Mouse (Mus musculus) embryonic facial prominence, embryonic 14.5 days (tissue): ENCODE measurements at regions not wholly inside any gene's neighbourhood (a gene's known extent, or its start where the extent isn't known, plus 50 kb on each side); places are given as distances from the start of the nearest gene placed in this dataset.
A peak's percentile ranks its signal among the peaks of the same experiment; 100 is the strongest.

Experiments
- ATAC-seq: fragments of 200-750 bp; cut with Nextera tagmentation; 2 replicates; pipeline ENCODE4 v1.8.0; 2017; ENCODE audit warnings: low read depth, moderate number of reproducible peaks, moderate TSS enrichment
- DNase-seq: peaks from one replicate; pipeline ENCODE4 v3.0.0-alpha.2; 2015; ENCODE audit warnings: low spot score
- H3K27ac ChIP-seq: fragments of 300-500 bp; sonication (generic); replicated peaks from 2 replicates; pipeline ENCODE4 v1.5.1; 2014; ENCODE audit warnings: low read depth, mild to moderate bottlenecking, low read length, moderate library complexity
- H3K27me3 ChIP-seq: fragments of 300-500 bp; sonication (generic); replicated peaks from 2 replicates; pipeline ENCODE4 v1.6.1; 2014; ENCODE audit warnings: low read length; ENCODE audit not compliant: control insufficient read depth, insufficient read depth
- H3K36me3 ChIP-seq: fragments of 300-500 bp; sonication (generic); 2 replicates; pipeline ENCODE4 v1.6.1; 2014; ENCODE audit warnings: low read length, mixed read lengths; ENCODE audit not compliant: control insufficient read depth, insufficient read depth
- H3K4me1 ChIP-seq: fragments of 300-500 bp; sonication (generic); 2 replicates; pipeline ENCODE4 v1.6.1; 2014; ENCODE audit warnings: antibody characterized with exemption, low read length; ENCODE audit not compliant: control insufficient read depth, insufficient read depth
- H3K4me2 ChIP-seq: fragments of 300-500 bp; sonication (generic); 2 replicates; pipeline ENCODE4 v1.6.1; 2014; ENCODE audit warnings: low read depth, mild to moderate bottlenecking, low read length, moderate library complexity, mixed read lengths
- H3K4me3 ChIP-seq: fragments of 300-500 bp; sonication (generic); 2 replicates; pipeline ENCODE4 v1.5.1; 2014; ENCODE audit warnings: low read depth, mild to moderate bottlenecking, low read length
- H3K9ac ChIP-seq: fragments of 300-500 bp; sonication (generic); 2 replicates; pipeline ENCODE4 v1.6.1; 2014; ENCODE audit warnings: low read depth, mild to moderate bottlenecking, low read length, moderate library complexity, mixed read lengths
- H3K9me3 ChIP-seq: fragments of 300-500 bp; sonication (generic); 2 replicates; pipeline ENCODE4 v1.6.1; 2016; ENCODE audit warnings: low read length; ENCODE audit not compliant: control insufficient read depth
- WGBS: fragments of 180-500 bp; shearing (Covaris S2); extraction: QIAGEN DNeasy Blood & Tissue Kit; methylation state at CpG from one replicate; pipeline ENCODE4 v1.1.7; 2014; 5-methylcytosine and 5-hydroxymethylcytosine counted together

DNA sequence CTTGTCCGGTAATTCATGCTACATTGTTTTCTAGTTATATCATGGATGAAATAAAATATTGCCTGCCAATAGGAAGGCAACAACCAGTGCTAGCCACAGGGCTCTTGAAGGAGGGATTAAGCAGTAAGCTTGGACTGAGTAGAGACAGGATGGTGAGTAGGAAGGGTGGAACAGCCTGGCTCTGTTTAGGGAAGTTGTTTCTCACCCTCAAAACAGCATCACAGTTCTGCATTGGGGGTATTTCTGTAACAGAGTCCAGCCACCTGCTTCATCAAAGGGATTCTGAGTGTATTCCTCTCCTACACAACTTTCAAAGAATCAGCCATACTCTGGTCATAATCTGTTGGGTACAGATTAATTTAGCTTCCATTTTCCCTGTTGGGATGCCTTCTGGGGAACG, 380.0 kb upstream of the Pik3r1 start:
- H3K27me3 ChIP-seq = no peaks in the 10 kb centered on the region
- H3K27ac ChIP-seq = no peak overlapping the region
- no peaks in the 10 kb centered on the region for H3K4me1 ChIP-seq
- H3K4me3 ChIP-seq = no peak overlapping the region
- H3K9me3 ChIP-seq = no peaks in the 10 kb centered on the region
- H3K4me2 ChIP-seq = no peak overlapping the region
- ATAC-seq = no peak
- H3K36me3 ChIP-seq = no peaks in the 10 kb centered on the region
- DNase-seq = no peak
- H3K9ac ChIP-seq = no peak overlapping the region
- 88% methylated on average over 2 of the region's 2 CpGs for WGBS

DNA sequence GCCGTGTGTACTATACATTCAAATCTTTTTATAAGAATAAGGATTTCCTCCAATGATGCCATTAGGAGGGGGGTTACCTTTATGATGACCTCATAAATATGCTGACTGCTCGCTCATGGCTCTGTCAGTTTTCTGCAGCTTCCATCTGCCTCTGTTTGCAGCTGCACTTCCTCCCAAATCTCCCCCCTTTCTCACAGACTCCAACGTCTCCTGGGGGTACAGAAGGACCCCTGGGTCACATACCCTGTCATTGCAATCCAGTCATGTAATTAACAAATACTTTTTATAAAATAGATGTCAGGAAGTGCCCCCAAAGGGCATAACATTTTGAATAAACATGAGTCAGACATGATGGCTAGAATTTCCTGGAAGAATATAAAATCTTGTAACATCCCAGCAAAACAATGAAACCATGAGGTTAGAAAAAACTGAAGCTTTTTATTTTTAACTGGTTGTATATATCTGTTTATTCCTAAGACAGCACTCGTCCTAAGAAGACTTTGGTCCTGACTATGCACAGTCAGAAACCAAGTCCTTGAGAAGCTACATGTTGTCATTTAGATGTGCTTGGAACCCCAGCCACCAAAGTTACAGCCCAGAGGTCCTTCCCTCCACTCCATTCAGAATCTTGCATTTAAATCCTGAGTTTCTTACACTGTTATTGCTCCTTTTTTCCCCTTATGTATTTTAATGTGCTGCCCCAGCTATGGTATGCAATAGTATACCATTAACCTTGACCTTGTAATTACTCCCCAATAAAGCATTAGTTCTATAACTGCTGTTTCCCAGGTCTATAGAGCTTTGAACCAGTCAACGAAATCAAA, 386.0 kb upstream of the Pik3r1 start:
- Histone ChIP-seq H3K9ac (no peak overlapping the region), H3K36me3 (no peaks in the 10 kb centered on the region), H3K4me2 (no peak overlapping the region), H3K4me3 (no peak overlapping the region), H3K4me1 (no peaks in the 10 kb centered on the region), H3K9me3 (no peaks in the 10 kb centered on the region), H3K27me3 (no peaks in the 10 kb centered on the region), H3K27ac (no peak overlapping the region)
- peak; percentile 51 for DNase-seq
- ATAC-seq = 0 out of 2 replicates have a peak, but pooled peaks have one; percentile 37
- WGBS = 25% methylated on average over 5 of the region's 5 CpGs

DNA sequence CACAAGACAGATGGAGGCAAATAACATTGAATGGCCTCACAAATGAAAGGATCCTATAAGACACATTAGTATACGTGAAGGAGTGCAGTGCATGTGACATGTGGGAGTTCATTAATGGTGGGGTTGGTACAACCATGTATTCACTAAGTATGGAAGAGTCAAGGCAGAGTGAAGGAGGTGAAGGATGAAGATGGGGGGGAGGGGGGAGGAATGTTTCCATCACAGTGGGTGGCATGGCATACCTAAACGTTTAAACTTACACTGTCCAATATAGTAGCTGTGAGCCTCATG, 386.5 kb upstream of the Pik3r1 start:
- Histone ChIP-seq H3K4me1 (no peaks in the 10 kb centered on the region), H3K4me2 (no peak overlapping the region), H3K9me3 (no peaks in the 10 kb centered on the region), H3K4me3 (no peak overlapping the region), H3K36me3 (no peaks in the 10 kb centered on the region), H3K27me3 (no peaks in the 10 kb centered on the region), H3K27ac (no peak overlapping the region), H3K9ac (no peak overlapping the region)
- no peak for ATAC-seq
- 31% methylated on average over 2 of the region's 2 CpGs for WGBS
- no peak for DNase-seq

DNA sequence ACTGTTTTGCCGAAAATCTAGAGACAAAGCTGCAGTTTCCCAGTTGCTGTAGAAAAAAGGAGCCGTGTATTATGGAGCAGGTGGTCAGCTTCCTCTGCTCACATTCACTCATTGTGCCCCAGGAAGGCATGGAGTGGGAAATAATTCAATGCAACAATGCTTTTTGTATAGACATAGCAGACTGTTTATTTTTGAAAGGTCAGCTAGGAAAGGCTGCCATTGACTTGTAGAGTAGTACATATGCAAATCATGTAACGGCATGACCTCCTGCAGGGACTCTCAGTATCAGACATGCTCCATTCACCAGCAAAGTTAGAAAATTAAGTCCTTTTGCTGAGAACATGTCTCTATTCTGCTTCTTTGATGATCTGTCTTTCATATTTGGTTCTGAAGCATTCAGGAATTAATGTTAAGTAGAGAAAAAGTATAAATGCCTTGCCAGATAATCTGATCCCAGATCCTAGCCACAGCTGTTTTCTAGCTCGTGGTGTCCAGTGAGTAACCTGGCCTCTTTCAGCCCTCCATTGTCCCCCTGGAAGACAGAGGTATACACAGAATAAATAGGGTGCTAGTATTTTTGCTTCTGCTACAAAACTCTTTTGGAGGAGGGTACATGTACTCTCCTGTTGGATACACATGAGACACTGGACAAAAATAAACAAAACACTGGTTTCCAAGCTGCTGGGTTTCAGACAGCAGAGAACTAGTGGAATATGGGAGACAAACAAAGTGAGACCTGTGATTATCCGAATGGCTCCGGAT, 389.5 kb upstream of the Pik3r1 start:
- Histone ChIP-seq H3K4me3 (no peak overlapping the region), H3K36me3 (no peaks in the 10 kb centered on the region), H3K9ac (no peak overlapping the region), H3K4me2 (no peak overlapping the region), H3K4me1 (no peaks in the 10 kb centered on the region), H3K9me3 (no peaks in the 10 kb centered on the region), H3K27ac (no peak overlapping the region), H3K27me3 (no peaks in the 10 kb centered on the region)
- 67% methylated on average over 6 of the region's 6 CpGs for WGBS
- DNase-seq = no peak
- ATAC-seq = no peak

DNA sequence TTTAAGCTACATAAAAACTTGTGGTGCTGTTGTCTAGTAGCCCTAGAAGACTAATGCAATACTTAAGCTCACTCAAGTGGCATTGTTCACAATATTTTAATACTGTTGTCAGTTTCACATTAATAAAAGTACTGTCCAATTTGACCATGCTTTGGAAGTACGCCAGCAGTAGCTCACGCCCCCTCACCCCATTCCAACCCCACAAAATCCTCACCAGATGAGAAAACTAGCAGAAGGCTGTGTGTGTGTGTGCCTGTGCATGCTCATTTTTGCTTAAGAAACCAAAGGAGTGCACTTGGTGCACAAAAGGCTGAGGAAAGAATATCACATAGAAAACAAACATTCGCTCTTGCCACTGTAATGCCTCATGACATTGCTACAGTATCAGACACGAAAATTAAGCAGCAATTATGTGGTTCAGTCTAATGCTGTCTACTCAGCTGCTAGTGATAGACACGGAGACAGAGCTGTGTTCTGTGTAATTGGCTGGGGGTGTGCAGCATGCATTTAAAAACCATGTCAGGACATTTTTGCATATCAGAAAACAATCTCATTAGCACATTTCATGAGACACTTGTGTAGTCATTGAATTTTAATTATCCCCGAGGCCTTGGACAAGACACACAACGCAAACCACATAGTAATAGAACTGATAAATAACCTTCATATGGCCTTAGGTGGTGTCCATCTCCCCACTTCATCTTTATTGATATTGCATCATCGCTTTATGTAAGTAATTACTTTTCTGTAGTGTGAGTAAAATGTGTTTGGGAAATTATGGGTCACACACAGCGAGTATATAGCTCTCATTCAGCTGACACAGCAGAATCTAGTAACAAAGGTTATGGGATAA, 405.6 kb upstream of the Pik3r1 start:
- no peak overlapping the region for H3K27ac ChIP-seq
- DNase-seq (no peak), ATAC-seq (no peak)
- no peaks in the 10 kb centered on the region for H3K36me3 ChIP-seq
- H3K27me3 ChIP-seq = no peaks in the 10 kb centered on the region
- no peaks in the 10 kb centered on the region for H3K4me1 ChIP-seq
- H3K4me2 ChIP-seq = no peak overlapping the region
- H3K9me3 ChIP-seq = no peaks in the 10 kb centered on the region
- no peak overlapping the region for H3K9ac ChIP-seq
- H3K4me3 ChIP-seq = no peak overlapping the region
- WGBS = 74% methylated on average over 9 of the region's 9 CpGs

DNA sequence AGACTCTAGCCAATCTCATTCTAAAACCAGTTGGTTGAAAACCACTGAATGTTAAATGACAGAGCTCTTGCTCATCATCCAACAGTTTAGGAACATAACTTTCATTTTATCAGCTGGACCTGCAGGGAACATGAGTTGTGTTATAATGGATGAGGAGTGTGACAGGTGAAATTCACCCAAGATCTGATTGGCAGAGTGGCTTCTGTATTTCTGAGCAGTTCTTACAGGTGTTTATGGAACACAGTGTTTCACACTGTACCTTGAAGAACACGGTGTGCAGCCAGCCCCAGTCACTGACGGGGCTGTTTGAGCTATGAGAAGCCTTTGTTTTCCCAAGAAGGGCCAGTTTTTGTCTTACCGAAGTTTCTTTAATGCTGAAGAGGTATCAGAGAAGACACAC, 406.4 kb upstream of the Pik3r1 start:
- Histone ChIP-seq H3K4me2 (no peak overlapping the region), H3K27ac (no peak overlapping the region), H3K27me3 (no peaks in the 10 kb centered on the region), H3K36me3 (no peaks in the 10 kb centered on the region), H3K9ac (no peak overlapping the region), H3K4me1 (no peaks in the 10 kb centered on the region), H3K9me3 (no peaks in the 10 kb centered on the region), H3K4me3 (no peak overlapping the region)
- 84% methylated on average over 3 of the region's 3 CpGs for WGBS
- no peak for ATAC-seq
- no peak for DNase-seq

DNA sequence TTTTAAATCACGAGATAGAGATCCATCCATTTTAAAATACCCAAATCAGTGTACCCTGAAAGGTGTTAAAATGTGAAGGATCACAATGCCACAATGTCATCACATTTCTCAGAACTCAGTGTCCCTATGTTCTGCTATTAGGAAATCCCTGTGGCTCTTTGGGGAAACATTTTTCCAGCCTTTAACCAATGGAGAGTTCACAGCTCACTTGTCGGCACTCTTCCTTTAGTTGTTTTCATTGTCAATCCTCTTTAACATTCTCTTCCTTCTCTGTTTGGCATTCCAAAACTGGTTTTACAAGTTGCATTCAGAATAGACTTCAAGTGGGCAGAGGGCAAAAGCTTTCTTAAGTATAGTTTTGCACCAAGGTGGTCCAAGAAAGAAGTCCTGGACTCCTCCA, 406.9 kb upstream of the Pik3r1 start:
- ATAC-seq = no peak
- WGBS = 84% methylated on average over 2 of the region's 2 CpGs

DNA sequence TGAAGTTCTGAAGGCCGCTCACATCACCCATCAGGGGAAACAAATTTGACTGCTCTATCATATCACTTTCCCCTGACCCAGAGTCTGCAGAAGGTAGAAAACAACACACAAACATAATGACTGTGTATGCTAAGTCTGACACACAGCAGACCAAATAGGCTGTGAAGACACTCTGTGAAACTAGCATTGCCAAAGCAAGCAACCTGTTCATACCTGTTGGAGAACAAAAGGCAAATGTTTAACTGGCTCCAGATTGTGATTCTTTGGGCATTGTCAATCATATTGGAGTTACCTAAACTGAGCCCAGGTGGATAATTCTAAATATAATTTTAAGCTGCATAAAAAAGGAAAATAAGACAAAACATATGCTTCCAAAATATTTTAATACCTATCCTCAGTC, 407.4 kb upstream of the Pik3r1 start:
- Histone ChIP-seq H3K4me2 (no peak overlapping the region), H3K27me3 (no peaks in the 10 kb centered on the region), H3K36me3 (no peaks in the 10 kb centered on the region), H3K27ac (no peak overlapping the region), H3K9ac (no peak overlapping the region), H3K9me3 (no peaks in the 10 kb centered on the region), H3K4me1 (no peaks in the 10 kb centered on the region), H3K4me3 (no peak overlapping the region)
- DNase-seq (no peak), ATAC-seq (no peak)
- 80% methylated on average over 1 of the region's 1 CpGs for WGBS

More for the DNA sequence above, 406.9 kb upstream of the Pik3r1 start:
- no peak overlapping the region for H3K4me3 ChIP-seq
- no peaks in the 10 kb centered on the region for H3K4me1 ChIP-seq
- no peak overlapping the region for H3K27ac ChIP-seq
- no peaks in the 10 kb centered on the region for H3K36me3 ChIP-seq
- no peak for DNase-seq
- no peak overlapping the region for H3K9ac ChIP-seq
- no peaks in the 10 kb centered on the region for H3K27me3 ChIP-seq
- H3K9me3 ChIP-seq = no peaks in the 10 kb centered on the region
- no peak overlapping the region for H3K4me2 ChIP-seq
